Mouse (Mus musculus): ENCODE data around the gene Ring1. TPM values are rescaled to one million over a fixed set of nuclear protein-coding genes. Genes with fewer than 3 reads are reported as not detected.

Ring1 gene
- polyA plus RNA-seq (2014; fragmentation: Nextera tagmentation; extraction: Ambion mirVana) = 7.5 and 8.3 TPM in 2 replicates

DNA sequence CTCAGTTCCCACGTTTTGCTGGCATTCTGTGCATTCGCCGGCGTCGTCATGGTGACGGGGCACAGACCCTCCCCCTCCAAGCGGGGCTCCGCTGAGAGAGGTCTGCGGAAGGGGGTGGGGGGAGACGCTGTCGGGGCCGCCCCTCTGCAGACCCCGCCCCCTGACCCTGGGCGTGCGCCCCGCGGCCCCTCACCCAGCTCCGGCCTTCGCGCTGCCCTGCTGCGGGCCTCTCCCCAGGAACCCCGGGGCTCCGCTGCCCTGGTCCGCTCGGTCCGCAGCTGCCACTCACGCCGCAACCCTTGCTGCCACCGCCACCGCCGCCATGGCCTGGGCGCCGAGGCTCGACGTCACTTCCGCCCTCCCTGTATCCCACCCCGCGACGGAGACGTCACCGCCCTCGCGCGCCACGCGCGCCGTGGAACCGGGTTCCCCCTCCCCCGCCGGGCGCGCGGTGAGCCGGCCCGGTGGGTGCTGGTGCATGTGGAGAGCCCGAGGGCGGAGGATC lies at the start of gene Ring1:
TSS of gene Ring1 (minus strand) at position 364 of the 505 bp plus-strand sequence.
- peaks cover 2% of the 10 kb centered on the region; the same call in 1 of the 2 replicates for H3K9me3 ChIP-seq (ENCODE audit: control insufficient read depth, low read length)
- H3K36me3 ChIP-seq (ENCODE audit: control insufficient read depth, insufficient read depth, low read length) = peaks cover 30% of the 10 kb centered on the region
- under 1% methylated on average over 44 of the region's 58 CpGs for WGBS
- peak within 1 kb of the TSS; percentile 99 for H3K27ac ChIP-seq (ENCODE audit: low read depth, low read length)
- H3K9ac ChIP-seq (ENCODE audit: low read length) = peak within 1 kb of the TSS; percentile 95
- H3K27me3 ChIP-seq (ENCODE audit: control insufficient read depth, insufficient read depth, low read length) = no peaks in the 10 kb centered on the region
- H3K4me2 ChIP-seq (ENCODE audit: low read depth, low read length, severe bottlenecking) = peak within 1 kb of the TSS; percentile 86
- DNase-seq (ENCODE audit: low spot score) (peak; percentile 96), ATAC-seq (replicated peaks; ENCODE audit: low FRiP score) (peak; percentile 62)
- H3K4me1 ChIP-seq (replicated peaks; ENCODE audit: control insufficient read depth, insufficient read depth, low read length) = peaks cover 31% of the 10 kb centered on the region
- H3K4me3 ChIP-seq (ENCODE audit: low read depth, low read length) = peak within 1 kb of the TSS; percentile 92

DNA sequence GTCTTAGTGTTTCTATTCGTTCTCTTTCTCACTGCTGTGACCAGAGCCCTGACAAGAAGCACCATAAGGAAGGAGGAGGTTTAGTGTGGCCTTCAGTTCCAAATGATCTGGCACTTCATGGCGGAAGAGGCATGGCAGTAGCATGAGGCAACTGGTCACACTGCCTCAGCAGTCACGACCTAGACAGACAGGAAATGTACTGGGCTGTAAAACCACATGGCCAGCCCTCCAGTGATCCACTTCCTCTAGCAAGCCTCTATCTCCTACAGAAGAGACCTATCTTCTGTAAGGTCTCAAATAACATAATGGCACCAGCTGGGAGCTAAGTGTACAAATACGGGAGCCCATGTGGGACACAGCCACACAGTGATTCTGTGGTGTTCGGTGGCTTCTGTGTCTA lies 47.6 kb upstream of the Ring1 start:
- ATAC-seq (replicated peaks; ENCODE audit: low FRiP score) = no peak
- Histone ChIP-seq H3K4me3 (ENCODE audit: low read depth, low read length) (no peak overlapping the region), H3K27me3 (ENCODE audit: control insufficient read depth, insufficient read depth, low read length) (peaks cover 5% of the 10 kb centered on the region; the same call in 1 of the 2 replicates), H3K9me3 (ENCODE audit: control insufficient read depth, low read length) (no peaks in the 10 kb centered on the region), H3K27ac (ENCODE audit: low read depth, low read length) (no peak overlapping the region), H3K36me3 (ENCODE audit: control insufficient read depth, insufficient read depth, low read length) (no peaks in the 10 kb centered on the region), H3K4me1 (replicated peaks; ENCODE audit: control insufficient read depth, insufficient read depth, low read length) (no peaks in the 10 kb centered on the region; the same call in 1 of the 2 replicates), H3K9ac (ENCODE audit: low read length) (no peak overlapping the region), H3K4me2 (ENCODE audit: low read depth, low read length, severe bottlenecking) (no peak overlapping the region)
- 82% methylated on average over 5 of the region's 5 CpGs for WGBS
- DNase-seq (ENCODE audit: low spot score) = no peak

DNA sequence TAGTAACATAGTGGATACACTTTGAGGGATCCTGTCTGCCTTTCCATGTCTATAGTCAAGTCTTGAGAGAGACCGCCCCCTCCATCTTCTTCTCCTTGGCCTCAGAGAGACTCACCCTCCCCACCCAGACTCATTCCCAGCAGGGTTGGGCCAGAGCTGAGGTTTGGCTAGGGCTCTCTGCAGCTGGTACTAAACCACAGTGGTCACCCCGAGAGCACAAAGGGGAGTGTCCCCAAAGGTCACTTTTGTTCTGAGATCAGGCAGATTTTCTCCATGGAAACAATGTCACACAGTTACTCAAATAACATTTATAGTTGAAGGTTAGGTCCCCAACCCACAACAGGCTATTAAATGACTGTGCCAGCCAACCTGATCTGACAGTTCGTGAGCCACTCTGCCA lies 44.4 kb upstream of the Ring1 start:
- Histone ChIP-seq H3K4me1 (replicated peaks; ENCODE audit: control insufficient read depth, insufficient read depth, low read length) (no peaks in the 10 kb centered on the region), H3K27me3 (ENCODE audit: control insufficient read depth, insufficient read depth, low read length) (no peaks in the 10 kb centered on the region), H3K27ac (ENCODE audit: low read depth, low read length) (no peak overlapping the region), H3K36me3 (ENCODE audit: control insufficient read depth, insufficient read depth, low read length) (no peaks in the 10 kb centered on the region), H3K9ac (ENCODE audit: low read length) (no peak overlapping the region), H3K9me3 (ENCODE audit: control insufficient read depth, low read length) (no peaks in the 10 kb centered on the region), H3K4me2 (ENCODE audit: low read depth, low read length, severe bottlenecking) (no peak overlapping the region), H3K4me3 (ENCODE audit: low read depth, low read length) (no peak overlapping the region)
- 58% methylated on average over 3 of the region's 3 CpGs for WGBS
- no peak for ATAC-seq (replicated peaks; ENCODE audit: low FRiP score)
- DNase-seq (ENCODE audit: low spot score) = no peak

DNA sequence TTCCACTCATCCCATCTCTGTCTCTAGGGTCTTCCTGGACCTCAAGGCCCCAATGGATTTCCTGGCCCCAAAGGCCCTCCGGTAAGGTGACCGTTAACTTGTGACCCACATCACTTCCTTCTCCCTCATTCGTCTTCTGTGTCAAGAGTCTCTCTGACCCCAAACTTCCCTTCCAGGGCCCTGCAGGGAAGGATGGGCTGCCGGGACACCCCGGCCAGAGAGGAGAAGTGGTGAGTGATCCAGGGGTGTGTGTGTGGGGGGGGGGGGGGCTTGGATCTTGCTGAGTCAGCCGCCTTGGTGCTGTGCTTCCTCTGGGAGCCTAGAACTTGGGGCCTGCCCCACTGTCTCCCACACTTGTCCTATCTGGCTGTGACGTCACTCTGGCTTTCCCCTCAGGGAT lies 32.7 kb upstream of the Ring1 start:
- H3K4me3 ChIP-seq (ENCODE audit: low read depth, low read length) = no peak overlapping the region
- DNase-seq (ENCODE audit: low spot score) (no peak), ATAC-seq (replicated peaks; ENCODE audit: low FRiP score) (no peak)
- H3K4me2 ChIP-seq (ENCODE audit: low read depth, low read length, severe bottlenecking) = no peak overlapping the region
- H3K4me1 ChIP-seq (replicated peaks; ENCODE audit: control insufficient read depth, insufficient read depth, low read length) = no peaks in the 10 kb centered on the region
- WGBS = 85% methylated on average over 7 of the region's 7 CpGs
- no peaks in the 10 kb centered on the region for H3K9me3 ChIP-seq (ENCODE audit: control insufficient read depth, low read length)
- no peaks in the 10 kb centered on the region for H3K27me3 ChIP-seq (ENCODE audit: control insufficient read depth, insufficient read depth, low read length)
- no peaks in the 10 kb centered on the region for H3K36me3 ChIP-seq (ENCODE audit: control insufficient read depth, insufficient read depth, low read length)
- no peak overlapping the region for H3K27ac ChIP-seq (ENCODE audit: low read depth, low read length)
- no peak overlapping the region for H3K9ac ChIP-seq (ENCODE audit: low read length)

DNA sequence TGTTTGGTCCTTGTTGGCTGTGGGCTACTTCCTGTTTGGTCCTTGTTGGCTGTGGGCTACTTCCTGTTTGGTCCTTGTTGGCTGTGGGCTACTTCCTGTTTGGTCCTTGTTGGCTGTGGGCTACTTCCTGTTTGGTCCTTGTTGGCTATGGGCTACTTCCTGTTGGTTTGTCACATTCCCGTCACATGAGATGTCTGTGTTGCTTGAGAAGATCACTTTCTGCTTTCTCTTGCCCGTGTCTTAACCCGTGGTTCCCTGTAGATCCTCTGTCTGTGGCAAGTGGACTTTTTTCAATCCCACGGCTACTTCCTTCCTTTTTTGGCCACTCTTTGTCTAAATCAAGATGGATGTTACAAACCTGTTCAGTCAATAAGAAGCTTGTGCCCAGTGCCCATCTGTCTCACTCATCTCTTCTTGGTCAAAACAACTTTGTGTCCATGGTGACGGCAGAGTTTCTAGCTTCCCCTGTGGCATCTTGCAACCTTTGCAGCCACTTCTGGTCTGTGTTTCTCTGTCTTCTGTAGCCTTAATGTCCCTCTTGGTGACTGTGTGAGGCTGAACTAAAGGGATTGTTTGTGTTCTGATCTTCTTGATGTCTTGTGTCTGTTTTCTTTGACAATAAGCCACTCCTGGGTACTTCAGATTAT lies 23.0 kb upstream of the Ring1 start:
- H3K9ac ChIP-seq (ENCODE audit: low read length) = no peak overlapping the region
- no peaks in the 10 kb centered on the region for H3K4me1 ChIP-seq (replicated peaks; ENCODE audit: control insufficient read depth, insufficient read depth, low read length)
- DNase-seq (ENCODE audit: low spot score) = no peak
- H3K4me3 ChIP-seq (ENCODE audit: low read depth, low read length) = no peak overlapping the region
- H3K9me3 ChIP-seq (ENCODE audit: control insufficient read depth, low read length) = no peaks in the 10 kb centered on the region; the same call in 1 of the 2 replicates
- 94% methylated on average over 5 of the region's 5 CpGs for WGBS
- H3K27me3 ChIP-seq (ENCODE audit: control insufficient read depth, insufficient read depth, low read length) = no peaks in the 10 kb centered on the region
- no peaks in the 10 kb centered on the region for H3K36me3 ChIP-seq (ENCODE audit: control insufficient read depth, insufficient read depth, low read length)
- ATAC-seq (replicated peaks; ENCODE audit: low FRiP score) = no peak
- H3K27ac ChIP-seq (ENCODE audit: low read depth, low read length) = no peak overlapping the region
- H3K4me2 ChIP-seq (ENCODE audit: low read depth, low read length, severe bottlenecking) = no peak overlapping the region

DNA sequence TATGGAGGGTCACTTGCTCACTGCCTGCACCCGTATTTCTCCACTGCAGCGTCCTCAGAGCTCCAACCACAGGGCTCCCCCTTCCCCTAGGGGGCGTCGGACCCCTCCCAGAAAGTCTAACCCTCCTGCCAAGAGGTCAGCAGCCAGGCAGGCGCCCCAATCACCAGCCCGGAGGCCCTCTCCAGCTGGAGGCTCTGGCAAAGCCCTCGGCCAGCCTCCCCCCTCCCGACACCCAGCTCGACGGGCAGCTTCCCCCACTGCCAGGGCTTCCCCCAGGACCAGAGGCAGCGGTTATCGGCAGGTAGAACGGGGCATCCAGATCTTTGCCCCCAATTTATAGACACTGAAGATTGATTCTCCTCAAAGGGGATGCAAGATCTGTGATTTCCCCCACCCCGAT lies 21.5 kb upstream of the Ring1 start:
- Histone ChIP-seq H3K9ac (ENCODE audit: low read length) (no peak overlapping the region), H3K4me2 (ENCODE audit: low read depth, low read length, severe bottlenecking) (no peak overlapping the region)
- ATAC-seq (replicated peaks; ENCODE audit: low FRiP score) = no peak

DNA sequence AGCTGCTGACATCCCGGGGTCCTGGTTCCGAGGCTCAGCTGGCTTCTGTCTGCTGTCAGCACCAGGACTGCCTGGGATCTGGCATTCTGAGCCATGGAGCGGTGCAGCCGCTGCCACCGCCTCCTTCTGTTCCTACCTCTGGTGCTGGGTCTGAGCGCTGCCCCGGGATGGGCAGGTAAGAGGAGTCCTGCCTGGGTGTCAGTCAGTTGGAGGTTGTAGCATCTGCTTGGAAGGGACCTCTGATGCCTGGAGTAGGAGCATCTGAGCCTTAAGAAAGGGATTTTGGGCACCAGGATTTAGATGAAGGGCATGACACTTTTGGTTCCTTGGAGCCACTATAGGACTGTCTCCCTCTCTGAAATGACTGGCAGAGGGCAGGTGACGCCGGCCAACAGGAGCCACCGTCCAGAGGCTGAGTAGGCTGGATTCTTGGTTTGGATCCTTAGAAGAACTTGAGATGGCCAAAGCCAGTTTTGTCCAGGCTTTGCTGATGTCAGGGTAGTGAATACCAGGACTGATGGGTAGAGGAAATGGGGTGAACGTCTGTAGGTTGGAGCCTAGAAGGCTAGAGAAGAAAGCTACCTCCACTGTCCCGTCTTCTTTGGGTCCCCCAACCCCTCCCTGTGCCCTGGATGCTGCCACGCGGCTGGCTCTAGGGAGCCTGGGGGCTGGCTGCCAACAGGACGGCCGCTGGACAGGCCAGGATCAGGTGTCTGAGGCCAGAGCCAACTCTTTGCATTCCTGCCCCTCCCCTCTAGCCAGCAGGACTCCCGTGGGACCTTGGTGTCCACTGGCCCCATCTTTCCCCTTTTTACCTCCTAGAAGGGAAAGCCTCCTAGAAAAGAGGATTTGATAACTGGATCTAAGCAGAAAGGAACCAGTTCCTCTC lies 15.3 kb upstream of the Ring1 start:
- Histone ChIP-seq H3K9me3 (ENCODE audit: control insufficient read depth, low read length) (no peaks in the 10 kb centered on the region), H3K27ac (ENCODE audit: low read depth, low read length) (no peak overlapping the region), H3K36me3 (ENCODE audit: control insufficient read depth, insufficient read depth, low read length) (peaks cover 14% of the 10 kb centered on the region; the same call in 1 of the 2 replicates), H3K9ac (ENCODE audit: low read length) (no peak overlapping the region; the same call in 1 of the 2 replicates), H3K27me3 (ENCODE audit: control insufficient read depth, insufficient read depth, low read length) (no peaks in the 10 kb centered on the region), H3K4me2 (ENCODE audit: low read depth, low read length, severe bottlenecking) (peak overlapping the region; percentile 52), H3K4me1 (replicated peaks; ENCODE audit: control insufficient read depth, insufficient read depth, low read length) (peaks cover 19% of the 10 kb centered on the region), H3K4me3 (ENCODE audit: low read depth, low read length) (no peak overlapping the region; the same call in 1 of the 2 replicates)
- ATAC-seq (replicated peaks; ENCODE audit: low FRiP score) = peak; percentile 1; the same call in 1 of the 2 replicates
- DNase-seq (ENCODE audit: low spot score) = no peak
- 34% methylated on average over 17 of the region's 17 CpGs for WGBS

More for the DNA sequence above, 21.5 kb upstream of the Ring1 start:
- no peaks in the 10 kb centered on the region; the same call in 1 of the 2 replicates for H3K9me3 ChIP-seq (ENCODE audit: control insufficient read depth, low read length)
- WGBS = 79% methylated on average over 14 of the region's 14 CpGs
- no peak overlapping the region for H3K27ac ChIP-seq (ENCODE audit: low read depth, low read length)
- H3K36me3 ChIP-seq (ENCODE audit: control insufficient read depth, insufficient read depth, low read length) = no peaks in the 10 kb centered on the region
- H3K27me3 ChIP-seq (ENCODE audit: control insufficient read depth, insufficient read depth, low read length) = no peaks in the 10 kb centered on the region
- 0 out of 2 replicates have a peak, but pooled peaks cover 1% of the 10 kb centered on the region for H3K4me1 ChIP-seq (replicated peaks; ENCODE audit: control insufficient read depth, insufficient read depth, low read length)
- no peak for DNase-seq (ENCODE audit: low spot score)
- no peak overlapping the region for H3K4me3 ChIP-seq (ENCODE audit: low read depth, low read length)

DNA sequence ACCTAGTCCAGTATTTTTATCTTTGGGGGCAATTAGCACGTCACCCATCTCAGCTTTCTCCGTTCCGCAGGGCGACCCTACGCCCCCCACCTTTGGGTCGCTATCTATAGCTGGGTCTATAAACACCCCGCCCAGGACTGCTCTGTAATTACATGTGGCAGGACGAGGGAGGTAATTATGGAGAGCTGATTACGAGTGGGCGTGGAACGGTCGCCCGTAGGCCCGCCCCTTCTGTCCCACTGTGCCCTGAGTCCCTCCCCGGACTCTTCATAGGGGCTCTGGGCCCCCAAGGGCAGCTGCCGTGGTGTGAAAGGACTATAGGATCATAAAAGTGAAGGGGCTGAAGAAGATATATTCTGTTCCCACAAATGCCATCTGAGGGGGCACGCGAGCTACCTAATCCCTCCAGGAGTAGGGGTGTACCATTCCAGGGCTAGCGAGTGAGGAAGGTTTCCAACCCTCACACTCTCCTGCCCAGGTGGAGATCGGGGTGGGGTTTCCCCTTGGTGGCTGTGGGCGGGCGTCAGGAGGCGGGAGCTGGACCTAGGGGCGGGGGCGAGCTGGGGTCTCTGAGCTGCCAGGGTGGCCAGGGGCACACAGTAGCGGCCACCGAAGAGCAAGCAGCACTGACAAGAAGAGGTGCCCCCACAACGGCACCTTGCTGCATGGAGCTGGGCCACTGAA lies 14.5 kb upstream of the Ring1 start, which contains the start of gene Col11a2:
TSS of gene Col11a2 (plus strand) at position 560 of the 684 bp plus-strand sequence.
- Histone ChIP-seq H3K4me2 (ENCODE audit: low read depth, low read length, severe bottlenecking) (peak within 1 kb of the TSS; percentile 52), H3K27me3 (ENCODE audit: control insufficient read depth, insufficient read depth, low read length) (no peaks in the 10 kb centered on the region), H3K9ac (ENCODE audit: low read length) (peak within 1 kb of the TSS; percentile 1), H3K9me3 (ENCODE audit: control insufficient read depth, low read length) (no peaks in the 10 kb centered on the region), H3K4me3 (ENCODE audit: low read depth, low read length) (peak within 1 kb of the TSS; percentile 2), H3K27ac (ENCODE audit: low read depth, low read length) (no peak within 1 kb of the TSS), H3K4me1 (replicated peaks; ENCODE audit: control insufficient read depth, insufficient read depth, low read length) (peaks cover 19% of the 10 kb centered on the region), H3K36me3 (ENCODE audit: control insufficient read depth, insufficient read depth, low read length) (peaks cover 14% of the 10 kb centered on the region; the same call in 1 of the 2 replicates)
- DNase-seq (ENCODE audit: low spot score) (no peak), ATAC-seq (replicated peaks; ENCODE audit: low FRiP score) (peak; percentile 68)
- WGBS = 10% methylated on average over 28 of the region's 28 CpGs

Measured in forebrain, embryonic 11.5 days (tissue).